Mouse (Mus musculus): Measurements from ENCODE around the gene Hsf5. TPM values are rescaled to one million over a fixed set of nuclear protein-coding genes. Genes with fewer than 3 reads are reported as not detected.

Gene Hsf5
- polyA plus RNA-seq, 1 experiment from 2014 or later: 0.39 TPM

- Histone ChIP-seq H3K4me1 (replicated peaks; ENCODE audit: control insufficient read depth, insufficient read depth, low read length) (0 out of 2 replicates have a peak, but pooled peaks cover 3% of the 10 kb centered on the region), H3K27me3 (ENCODE audit: control insufficient read depth, insufficient read depth, low read length) (no peaks in the 10 kb centered on the region), H3K9me3 (ENCODE audit: control insufficient read depth, low read length) (no peaks in the 10 kb centered on the region), H3K36me3 (ENCODE audit: control insufficient read depth, insufficient read depth, low read length) (no peaks in the 10 kb centered on the region), H3K4me2 (replicated peaks; ENCODE audit: low read depth, low read length) (no peak overlapping the region), H3K27ac (ENCODE audit: low read depth, low read length) (no peak overlapping the region), H3K4me3 (ENCODE audit: low read depth, low read length) (no peak overlapping the region), H3K9ac (ENCODE audit: low read depth, low read length) (no peak overlapping the region)
- ATAC-seq (ENCODE audit: low FRiP score) (no peak), DNase-seq (ENCODE audit: low spot score) (no peak)
These were observed 25.9 kb downstream of the Hsf5 start for GRCm38 (mm10) chr11:87642865-87643264.

GRCm38 (mm10) chr11:87654693-87655092 lies 37.7 kb downstream of the Hsf5 start:
- H3K27me3 ChIP-seq (ENCODE audit: control insufficient read depth, insufficient read depth, low read length): no peaks in the 10 kb centered on the region
- no peak for ATAC-seq (ENCODE audit: low FRiP score)
- no peaks in the 10 kb centered on the region for H3K4me1 ChIP-seq (replicated peaks; ENCODE audit: control insufficient read depth, insufficient read depth, low read length)
- no peak overlapping the region for H3K27ac ChIP-seq (ENCODE audit: low read depth, low read length)
- H3K4me3 ChIP-seq (ENCODE audit: low read depth, low read length): no peak overlapping the region
- H3K36me3 ChIP-seq (ENCODE audit: control insufficient read depth, insufficient read depth, low read length): no peaks in the 10 kb centered on the region
- no peaks in the 10 kb centered on the region for H3K9me3 ChIP-seq (ENCODE audit: control insufficient read depth, low read length)
- DNase-seq (ENCODE audit: low spot score): no peak
- no peak overlapping the region for H3K4me2 ChIP-seq (replicated peaks; ENCODE audit: low read depth, low read length)
- H3K9ac ChIP-seq (ENCODE audit: low read depth, low read length): no peak overlapping the region
- WGBS: 82% methylated on average over 5 of the region's 5 CpGs

GRCm38 (mm10) chr11:87659216-87659615 lies 42.3 kb downstream of the Hsf5 start:
- 71% methylated on average over 7 of the region's 7 CpGs for WGBS
- Histone ChIP-seq H3K4me1 (replicated peaks; ENCODE audit: control insufficient read depth, insufficient read depth, low read length) (no peaks in the 10 kb centered on the region), H3K4me2 (replicated peaks; ENCODE audit: low read depth, low read length) (no peak overlapping the region), H3K9me3 (ENCODE audit: control insufficient read depth, low read length) (no peaks in the 10 kb centered on the region), H3K27ac (ENCODE audit: low read depth, low read length) (no peak overlapping the region), H3K27me3 (ENCODE audit: control insufficient read depth, insufficient read depth, low read length) (peaks cover 7% of the 10 kb centered on the region; the same call in 1 of the 2 replicates), H3K4me3 (ENCODE audit: low read depth, low read length) (no peak overlapping the region), H3K36me3 (ENCODE audit: control insufficient read depth, insufficient read depth, low read length) (no peaks in the 10 kb centered on the region), H3K9ac (ENCODE audit: low read depth, low read length) (no peak overlapping the region)
- ATAC-seq (ENCODE audit: low FRiP score): no peak
- no peak for DNase-seq (ENCODE audit: low spot score)

GRCm38 (mm10) chr11:87662407-87662806 lies 45.4 kb downstream of the Hsf5 start, which contains the start of gene Rnf43:
Gene Rnf43 (plus strand): TSS chr11:87662722.
- 0% methylated on average over 8 of the region's 8 CpGs for WGBS
- ATAC-seq (ENCODE audit: low FRiP score) (no peak), DNase-seq (ENCODE audit: low spot score) (peak; percentile 90)
- no peaks in the 10 kb centered on the region for H3K9me3 ChIP-seq (ENCODE audit: control insufficient read depth, low read length)
- peak within 1 kb of the TSS; percentile 20 for H3K4me3 ChIP-seq (ENCODE audit: low read depth, low read length)
- no peaks in the 10 kb centered on the region for H3K36me3 ChIP-seq (ENCODE audit: control insufficient read depth, insufficient read depth, low read length)
- peaks cover 7% of the 10 kb centered on the region; the same call in 1 of the 2 replicates for H3K27me3 ChIP-seq (ENCODE audit: control insufficient read depth, insufficient read depth, low read length)
- H3K9ac ChIP-seq (ENCODE audit: low read depth, low read length): no peak within 1 kb of the TSS
- H3K4me1 ChIP-seq (replicated peaks; ENCODE audit: control insufficient read depth, insufficient read depth, low read length): no peaks in the 10 kb centered on the region
- H3K27ac ChIP-seq (ENCODE audit: low read depth, low read length): no peak within 1 kb of the TSS
- H3K4me2 ChIP-seq (replicated peaks; ENCODE audit: low read depth, low read length): peak within 1 kb of the TSS; percentile 34

- H3K27ac ChIP-seq (ENCODE audit: low read depth, low read length): no peak overlapping the region
- WGBS: 18% methylated on average over 14 of the region's 14 CpGs
- H3K9ac ChIP-seq (ENCODE audit: low read depth, low read length): no peak overlapping the region
- no peaks in the 10 kb centered on the region for H3K9me3 ChIP-seq (ENCODE audit: control insufficient read depth, low read length)
- ATAC-seq (ENCODE audit: low FRiP score): no peak
- no peak for DNase-seq (ENCODE audit: low spot score)
- H3K4me3 ChIP-seq (ENCODE audit: low read depth, low read length): peak overlapping the region; percentile 20
- H3K27me3 ChIP-seq (ENCODE audit: control insufficient read depth, insufficient read depth, low read length): peaks cover 7% of the 10 kb centered on the region; the same call in 1 of the 2 replicates
- peak overlapping the region; percentile 34 for H3K4me2 ChIP-seq (replicated peaks; ENCODE audit: low read depth, low read length)
- H3K36me3 ChIP-seq (ENCODE audit: control insufficient read depth, insufficient read depth, low read length): no peaks in the 10 kb centered on the region
- H3K4me1 ChIP-seq (replicated peaks; ENCODE audit: control insufficient read depth, insufficient read depth, low read length): no peaks in the 10 kb centered on the region
These were observed 45.9 kb downstream of the Hsf5 start for GRCm38 (mm10) chr11:87662822-87663221.

- no peak overlapping the region for H3K4me2 ChIP-seq (replicated peaks; ENCODE audit: low read depth, low read length)
- no peaks in the 10 kb centered on the region for H3K9me3 ChIP-seq (ENCODE audit: control insufficient read depth, low read length)
- H3K36me3 ChIP-seq (ENCODE audit: control insufficient read depth, insufficient read depth, low read length): no peaks in the 10 kb centered on the region
- H3K4me3 ChIP-seq (ENCODE audit: low read depth, low read length): no peak overlapping the region
- no peak overlapping the region for H3K9ac ChIP-seq (ENCODE audit: low read depth, low read length)
- H3K27ac ChIP-seq (ENCODE audit: low read depth, low read length): no peak overlapping the region
- DNase-seq (ENCODE audit: low spot score) (no peak), ATAC-seq (ENCODE audit: low FRiP score) (no peak)
- 79% methylated on average over 6 of the region's 6 CpGs for WGBS
- peaks cover 7% of the 10 kb centered on the region; the same call in 1 of the 2 replicates for H3K27me3 ChIP-seq (ENCODE audit: control insufficient read depth, insufficient read depth, low read length)
- no peaks in the 10 kb centered on the region for H3K4me1 ChIP-seq (replicated peaks; ENCODE audit: control insufficient read depth, insufficient read depth, low read length)
These were observed 47.0 kb downstream of the Hsf5 start for GRCm38 (mm10) chr11:87663948-87664347.

- ATAC-seq (ENCODE audit: low FRiP score) (no peak), DNase-seq (ENCODE audit: low spot score) (no peak)
- H3K4me3 ChIP-seq (ENCODE audit: low read depth, low read length): no peak overlapping the region
- WGBS: 79% methylated on average over 12 of the region's 12 CpGs
- H3K4me2 ChIP-seq (replicated peaks; ENCODE audit: low read depth, low read length): no peak overlapping the region
- H3K27me3 ChIP-seq (ENCODE audit: control insufficient read depth, insufficient read depth, low read length): peaks cover 7% of the 10 kb centered on the region; the same call in 1 of the 2 replicates
- no peaks in the 10 kb centered on the region for H3K9me3 ChIP-seq (ENCODE audit: control insufficient read depth, low read length)
- no peaks in the 10 kb centered on the region for H3K36me3 ChIP-seq (ENCODE audit: control insufficient read depth, insufficient read depth, low read length)
- no peak overlapping the region for H3K27ac ChIP-seq (ENCODE audit: low read depth, low read length)
- H3K4me1 ChIP-seq (replicated peaks; ENCODE audit: control insufficient read depth, insufficient read depth, low read length): no peaks in the 10 kb centered on the region
- no peak overlapping the region for H3K9ac ChIP-seq (ENCODE audit: low read depth, low read length)
These were observed 47.6 kb downstream of the Hsf5 start for GRCm38 (mm10) chr11:87664521-87664920.

GRCm38 (mm10) chr11:87665224-87665623 lies 48.3 kb downstream of the Hsf5 start:
- peaks cover 7% of the 10 kb centered on the region; the same call in 1 of the 2 replicates for H3K27me3 ChIP-seq (ENCODE audit: control insufficient read depth, insufficient read depth, low read length)

GRCm38 (mm10) chr11:87665658-87666057 lies 48.7 kb downstream of the Hsf5 start:
- ATAC-seq (ENCODE audit: low FRiP score): no peak
- Histone ChIP-seq H3K4me3 (ENCODE audit: low read depth, low read length) (no peak overlapping the region), H3K4me2 (replicated peaks; ENCODE audit: low read depth, low read length) (no peak overlapping the region), H3K27me3 (ENCODE audit: control insufficient read depth, insufficient read depth, low read length) (peaks cover 7% of the 10 kb centered on the region; the same call in 1 of the 2 replicates), H3K4me1 (replicated peaks; ENCODE audit: control insufficient read depth, insufficient read depth, low read length) (no peaks in the 10 kb centered on the region), H3K36me3 (ENCODE audit: control insufficient read depth, insufficient read depth, low read length) (no peaks in the 10 kb centered on the region), H3K27ac (ENCODE audit: low read depth, low read length) (no peak overlapping the region), H3K9ac (ENCODE audit: low read depth, low read length) (no peak overlapping the region), H3K9me3 (ENCODE audit: control insufficient read depth, low read length) (no peaks in the 10 kb centered on the region)
- no peak for DNase-seq (ENCODE audit: low spot score)
- 81% methylated on average over 2 of the region's 2 CpGs for WGBS

More at GRCm38 (mm10) chr11:87665224-87665623, 48.3 kb downstream of the Hsf5 start:
- H3K27ac ChIP-seq (ENCODE audit: low read depth, low read length): no peak overlapping the region
- no peaks in the 10 kb centered on the region for H3K9me3 ChIP-seq (ENCODE audit: control insufficient read depth, low read length)
- H3K4me1 ChIP-seq (replicated peaks; ENCODE audit: control insufficient read depth, insufficient read depth, low read length): no peaks in the 10 kb centered on the region
- H3K4me2 ChIP-seq (replicated peaks; ENCODE audit: low read depth, low read length): no peak overlapping the region
- no peak for DNase-seq (ENCODE audit: low spot score)
- ATAC-seq (ENCODE audit: low FRiP score): no peak
- no peaks in the 10 kb centered on the region for H3K36me3 ChIP-seq (ENCODE audit: control insufficient read depth, insufficient read depth, low read length)
- WGBS: 75% methylated on average over 6 of the region's 6 CpGs
- H3K4me3 ChIP-seq (ENCODE audit: low read depth, low read length): no peak overlapping the region
- no peak overlapping the region for H3K9ac ChIP-seq (ENCODE audit: low read depth, low read length)
